Mouse (Mus musculus): ENCODE data around the gene Slc25a13. TPM values are rescaled to one million over a fixed set of nuclear protein-coding genes. Genes with fewer than 3 reads are reported as not detected.

Gene Slc25a13
- polyA plus RNA-seq, 1 experiment from 2014 or later: 55.2 TPM

DNA sequence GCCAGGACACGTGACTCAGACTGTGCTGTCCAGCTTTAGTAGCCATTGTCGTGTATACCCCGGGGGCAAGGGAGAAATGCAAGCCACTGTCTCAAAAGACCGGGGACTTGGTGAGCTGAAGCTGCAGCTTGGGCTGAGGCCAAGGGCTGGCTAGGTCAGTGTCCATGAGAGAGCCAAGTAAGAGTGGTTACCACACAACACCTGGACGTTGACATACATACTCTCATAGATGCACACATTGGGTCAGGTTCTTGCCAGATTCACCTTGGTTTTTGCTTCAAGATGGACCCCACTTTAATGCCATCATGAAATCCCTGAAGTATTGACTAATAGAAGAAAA, 283 bp upstream of the Slc25a13 start:
- Histone ChIP-seq H3K27ac (replicated peaks) (peak overlapping the region; percentile 95), H3K27me3 (replicated peaks; ENCODE audit: low read depth, poor library complexity, severe bottlenecking) (no peaks in the 10 kb centered on the region)
- WGBS: 10% methylated on average over 5 of the region's 5 CpGs

DNA sequence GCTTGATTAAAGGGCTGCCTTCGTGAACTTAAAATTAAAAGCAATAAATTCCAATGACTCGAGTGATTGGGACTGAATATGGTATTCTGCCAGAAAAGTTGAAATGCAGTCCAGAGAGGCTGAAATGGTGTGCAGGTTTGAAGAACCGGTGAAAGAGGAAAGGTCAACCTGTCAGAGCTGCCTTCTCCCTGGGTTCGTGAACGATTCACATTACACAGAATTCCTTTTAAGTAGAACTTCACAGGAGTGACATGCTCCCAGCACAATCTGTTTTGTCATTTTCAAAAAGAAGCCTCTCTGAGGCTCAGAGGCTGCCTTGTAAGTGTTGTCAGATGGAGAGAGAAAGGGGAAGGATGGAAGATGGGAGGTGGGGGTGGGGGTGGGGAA, 860 bp downstream of the Slc25a13 start:
- Histone ChIP-seq H3K27ac (replicated peaks) (peak overlapping the region; percentile 95), H3K4me1 (peaks cover 36% of the 10 kb centered on the region), H3K27me3 (replicated peaks; ENCODE audit: low read depth, poor library complexity, severe bottlenecking) (no peaks in the 10 kb centered on the region), H3K4me3 (peak overlapping the region; percentile 85), H3K9me3 (no peaks in the 10 kb centered on the region), H3K36me3 (replicated peaks) (0 out of 2 replicates have a peak, but pooled peaks cover 5% of the 10 kb centered on the region)
- DNase-seq (ENCODE audit: low spot score): no peak
- 36% methylated on average over 5 of the region's 5 CpGs for WGBS

More for the DNA sequence above, 283 bp upstream of the Slc25a13 start:
- Histone ChIP-seq H3K9me3 (no peaks in the 10 kb centered on the region), H3K36me3 (replicated peaks) (no peaks in the 10 kb centered on the region), H3K4me1 (peaks cover 26% of the 10 kb centered on the region), H3K4me3 (peak overlapping the region; percentile 85)
- no peak for DNase-seq (ENCODE audit: low spot score)

DNA sequence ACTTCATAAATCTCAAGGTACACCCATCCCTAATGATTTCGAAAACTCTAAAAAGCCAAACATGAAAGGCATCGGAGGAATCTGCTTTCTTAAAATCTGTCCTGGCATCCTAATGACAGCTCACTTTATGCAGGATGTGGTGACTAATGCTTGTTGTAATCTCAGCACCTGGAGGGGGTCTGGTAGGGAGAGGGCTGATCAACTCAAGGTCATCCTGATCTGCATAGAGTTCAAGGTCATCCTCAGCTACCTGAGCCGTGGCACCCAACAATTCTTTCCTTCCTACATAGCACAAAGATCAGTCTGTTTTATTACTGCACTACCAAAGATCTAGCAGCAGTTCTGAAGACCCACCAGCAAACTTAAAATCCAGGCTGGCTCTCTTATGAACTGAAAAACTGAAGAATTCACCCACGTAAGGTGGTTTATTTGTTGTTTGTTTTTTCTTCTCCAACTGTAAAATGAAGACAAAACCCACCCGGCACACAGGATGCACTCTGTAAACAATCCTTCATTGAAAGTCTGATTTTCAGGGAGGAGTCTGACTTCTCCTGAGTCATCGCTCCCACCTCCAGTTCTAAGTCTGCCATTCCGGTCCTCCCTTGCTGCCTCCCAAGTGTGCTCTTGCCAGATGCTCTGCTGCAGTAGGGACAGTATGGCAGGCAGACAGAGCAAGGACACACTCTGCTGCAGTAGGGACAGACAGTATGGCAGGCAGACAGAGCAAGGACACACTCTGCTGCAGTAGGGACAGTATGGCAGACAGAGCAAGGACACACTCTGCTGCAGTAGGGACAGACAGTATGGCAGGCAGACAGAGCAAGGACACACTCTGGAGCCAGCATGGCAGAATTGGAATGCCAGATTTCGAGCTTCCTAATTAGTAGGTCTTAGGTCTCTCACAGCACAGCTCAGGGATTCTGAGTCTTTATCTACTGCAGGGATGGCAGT, 4.3 kb downstream of the Slc25a13 start:
- Histone ChIP-seq H3K4me1 (peaks cover 45% of the 10 kb centered on the region), H3K27ac (replicated peaks) (no peak overlapping the region), H3K4me3 (no peak overlapping the region), H3K9me3 (no peaks in the 10 kb centered on the region), H3K36me3 (replicated peaks) (peaks cover 12% of the 10 kb centered on the region; the same call in 1 of the 2 replicates), H3K27me3 (replicated peaks; ENCODE audit: low read depth, poor library complexity, severe bottlenecking) (no peaks in the 10 kb centered on the region)
- 84% methylated on average over 8 of the region's 8 CpGs for WGBS
- no peak for DNase-seq (ENCODE audit: low spot score)

DNA sequence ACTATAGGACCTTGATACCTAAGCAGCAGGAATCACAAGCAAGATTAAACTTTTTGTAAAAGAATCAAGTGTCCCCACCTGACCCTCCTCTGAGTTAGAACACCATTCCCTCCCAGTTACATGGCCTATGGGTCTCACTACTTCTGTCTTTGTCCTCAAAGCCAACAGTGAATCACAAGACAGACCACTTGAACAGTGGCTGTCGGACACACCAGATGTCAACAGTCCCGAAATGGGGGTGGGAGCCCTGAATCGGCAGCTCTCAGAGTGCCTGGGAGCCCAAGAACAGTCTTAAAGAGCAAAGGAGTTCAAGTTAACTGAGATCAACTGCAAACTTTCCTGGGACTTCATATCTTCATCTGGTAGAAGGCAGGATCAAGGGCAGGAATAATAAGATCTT, 5.0 kb downstream of the Slc25a13 start:
- Histone ChIP-seq H3K4me3 (no peak overlapping the region), H3K27ac (replicated peaks) (no peak overlapping the region), H3K27me3 (replicated peaks; ENCODE audit: low read depth, poor library complexity, severe bottlenecking) (no peaks in the 10 kb centered on the region), H3K36me3 (replicated peaks) (peaks cover 19% of the 10 kb centered on the region), H3K4me1 (peaks cover 40% of the 10 kb centered on the region), H3K9me3 (no peaks in the 10 kb centered on the region)
- no peak for DNase-seq (ENCODE audit: low spot score)
- WGBS: 88% methylated on average over 3 of the region's 3 CpGs

DNA sequence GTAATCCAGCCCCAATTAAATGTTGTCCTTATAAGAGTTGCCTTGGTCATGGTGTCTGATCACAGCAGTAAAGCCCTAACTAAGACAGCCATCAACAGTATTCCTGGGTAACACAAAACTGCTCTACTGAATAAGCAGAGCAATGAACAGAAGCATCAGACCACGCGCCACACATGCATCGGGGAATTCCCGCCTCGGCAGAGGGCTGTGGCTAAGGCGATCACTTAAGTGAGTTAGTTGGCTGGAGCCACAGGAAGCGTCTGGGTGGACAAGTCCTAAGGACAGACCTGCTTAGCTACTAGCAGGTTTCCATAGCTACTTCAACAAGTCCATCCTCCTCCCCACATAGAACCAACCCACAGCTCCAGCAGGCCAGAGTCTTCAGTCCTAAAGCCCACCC, 6.3 kb downstream of the Slc25a13 start:
- Histone ChIP-seq H3K9me3 (no peaks in the 10 kb centered on the region), H3K36me3 (replicated peaks) (peaks cover 20% of the 10 kb centered on the region), H3K27me3 (replicated peaks; ENCODE audit: low read depth, poor library complexity, severe bottlenecking) (no peaks in the 10 kb centered on the region), H3K4me1 (peaks cover 29% of the 10 kb centered on the region), H3K4me3 (no peak overlapping the region), H3K27ac (replicated peaks) (no peak overlapping the region)
- 94% methylated on average over 7 of the region's 7 CpGs for WGBS
- no peak for DNase-seq (ENCODE audit: low spot score)

DNA sequence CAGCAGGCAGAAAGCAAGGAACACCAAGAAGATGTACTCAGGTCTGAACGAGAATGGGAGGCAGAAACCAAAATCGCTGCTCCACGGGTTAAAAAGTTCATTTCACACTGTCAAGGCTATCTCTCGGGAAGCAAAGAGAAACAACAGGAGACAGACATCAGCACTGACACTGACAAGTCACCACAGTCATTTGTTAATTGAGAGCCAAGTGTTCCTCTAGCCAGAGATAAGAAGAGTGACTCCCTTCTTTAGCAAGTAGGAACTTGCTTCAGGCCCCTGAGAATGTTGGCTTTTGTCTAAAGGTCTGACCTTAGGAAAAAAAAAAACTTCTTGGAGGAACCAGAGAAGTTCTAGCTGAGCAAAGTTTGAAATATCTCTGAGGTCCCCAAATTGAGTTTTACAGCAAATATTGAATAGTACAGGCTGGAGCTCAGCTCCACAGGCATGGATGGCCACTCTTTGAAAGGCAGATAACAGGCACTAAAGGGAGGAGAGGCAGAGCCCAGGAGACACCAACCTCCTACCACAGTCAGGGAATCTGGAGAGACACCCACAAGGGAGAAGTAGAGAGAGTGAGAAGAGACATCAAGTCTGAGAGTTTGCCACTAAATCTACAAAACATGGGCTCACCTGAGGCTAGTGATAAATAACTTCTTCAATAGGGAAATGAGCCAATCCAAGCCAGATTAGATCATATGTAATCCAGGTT, 8.5 kb downstream of the Slc25a13 start:
- 58% methylated on average over 4 of the region's 4 CpGs for WGBS
- no peaks in the 10 kb centered on the region for H3K27me3 ChIP-seq (replicated peaks; ENCODE audit: low read depth, poor library complexity, severe bottlenecking)
- peaks cover 25% of the 10 kb centered on the region for H3K4me1 ChIP-seq
- no peak overlapping the region for H3K27ac ChIP-seq (replicated peaks)
- H3K9me3 ChIP-seq: no peaks in the 10 kb centered on the region
- H3K4me3 ChIP-seq: no peak overlapping the region
- DNase-seq (ENCODE audit: low spot score): no peak
- H3K36me3 ChIP-seq (replicated peaks): peaks cover 20% of the 10 kb centered on the region

DNA sequence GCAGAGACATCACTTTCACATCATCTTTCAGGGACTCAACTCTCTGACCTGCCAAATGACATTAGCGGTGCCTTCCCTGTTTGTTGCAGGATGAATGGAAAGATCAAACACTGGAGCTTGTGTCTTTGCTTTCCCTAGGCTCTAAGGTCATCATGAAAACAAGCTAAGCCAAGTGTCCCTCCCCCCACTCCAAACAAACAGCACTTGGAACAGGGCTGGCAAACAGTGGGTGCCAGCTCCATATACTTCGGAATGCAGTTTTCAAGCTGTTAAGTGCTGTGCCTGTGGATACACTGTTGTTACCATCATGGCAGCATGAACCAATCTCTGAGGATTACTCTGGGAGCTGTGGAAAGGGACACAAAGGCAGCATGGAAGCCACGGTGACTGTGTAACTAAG, 9.1 kb downstream of the Slc25a13 start:
- Histone ChIP-seq H3K9me3 (no peaks in the 10 kb centered on the region), H3K4me1 (peaks cover 21% of the 10 kb centered on the region), H3K36me3 (replicated peaks) (peaks cover 20% of the 10 kb centered on the region), H3K27me3 (replicated peaks; ENCODE audit: low read depth, poor library complexity, severe bottlenecking) (no peaks in the 10 kb centered on the region), H3K27ac (replicated peaks) (no peak overlapping the region), H3K4me3 (no peak overlapping the region)
- 79% methylated on average over 3 of the region's 3 CpGs for WGBS
- DNase-seq (ENCODE audit: low spot score): no peak

DNA sequence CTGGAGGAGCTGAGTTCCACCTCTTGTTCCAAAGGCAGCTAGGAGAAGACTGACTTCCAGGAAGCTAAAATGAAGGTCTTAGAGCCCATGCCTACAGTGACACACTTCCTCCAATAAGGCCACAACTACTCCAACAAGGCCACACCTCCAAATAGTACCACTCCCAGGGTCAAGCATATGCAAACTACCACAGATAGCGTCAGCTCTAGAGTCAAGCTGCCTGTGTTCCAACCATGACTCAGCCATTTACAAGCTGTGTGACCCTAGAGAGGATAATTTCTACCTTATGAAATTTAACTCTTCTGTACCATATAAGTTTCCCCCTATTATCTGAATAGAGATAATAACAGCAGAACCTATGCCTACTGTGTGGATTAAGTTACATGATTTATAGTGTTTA, 9.6 kb downstream of the Slc25a13 start:
- 76% methylated on average over 1 of the region's 1 CpGs for WGBS
- no peak for DNase-seq (ENCODE audit: low spot score)
- Histone ChIP-seq H3K4me1 (peaks cover 23% of the 10 kb centered on the region), H3K27me3 (replicated peaks; ENCODE audit: low read depth, poor library complexity, severe bottlenecking) (no peaks in the 10 kb centered on the region), H3K4me3 (no peak overlapping the region), H3K36me3 (replicated peaks) (peaks cover 20% of the 10 kb centered on the region), H3K9me3 (no peaks in the 10 kb centered on the region), H3K27ac (replicated peaks) (no peak overlapping the region)

DNA sequence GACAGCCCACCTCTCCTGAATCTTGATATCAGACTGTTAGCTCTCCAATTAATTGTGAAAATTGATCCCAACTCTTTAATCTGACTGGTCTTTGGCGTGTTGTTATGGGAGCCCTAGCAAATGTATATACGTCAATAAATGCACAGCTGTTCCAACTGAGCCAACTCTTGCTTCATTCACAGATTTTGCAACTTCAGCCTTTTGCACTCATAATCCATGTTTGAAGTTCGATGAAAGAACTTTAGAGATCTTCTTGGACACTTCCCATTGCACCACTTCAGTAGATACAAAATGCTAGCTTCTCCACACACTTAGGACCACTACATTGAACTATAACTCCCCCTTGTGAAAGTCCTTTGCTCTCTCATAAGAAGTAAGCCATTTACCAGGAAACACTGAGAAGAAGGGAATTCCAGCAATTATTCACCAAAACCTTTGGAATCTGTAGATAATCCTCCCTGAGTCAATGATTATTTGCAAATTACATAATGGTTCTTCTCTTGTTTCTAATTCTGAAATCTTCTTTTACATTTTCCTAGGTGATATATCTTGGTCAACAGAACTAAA, 11.3 kb downstream of the Slc25a13 start:
- H3K4me3 ChIP-seq: no peak overlapping the region
- H3K27me3 ChIP-seq (replicated peaks; ENCODE audit: low read depth, poor library complexity, severe bottlenecking): no peaks in the 10 kb centered on the region
- H3K27ac ChIP-seq (replicated peaks): no peak overlapping the region
- no peak for DNase-seq (ENCODE audit: low spot score)
- peaks cover 23% of the 10 kb centered on the region for H3K36me3 ChIP-seq (replicated peaks)
- no peaks in the 10 kb centered on the region for H3K9me3 ChIP-seq
- 0 out of 2 replicates have a peak, but pooled peaks cover 9% of the 10 kb centered on the region for H3K4me1 ChIP-seq
- WGBS: 92% methylated on average over 3 of the region's 3 CpGs

DNA sequence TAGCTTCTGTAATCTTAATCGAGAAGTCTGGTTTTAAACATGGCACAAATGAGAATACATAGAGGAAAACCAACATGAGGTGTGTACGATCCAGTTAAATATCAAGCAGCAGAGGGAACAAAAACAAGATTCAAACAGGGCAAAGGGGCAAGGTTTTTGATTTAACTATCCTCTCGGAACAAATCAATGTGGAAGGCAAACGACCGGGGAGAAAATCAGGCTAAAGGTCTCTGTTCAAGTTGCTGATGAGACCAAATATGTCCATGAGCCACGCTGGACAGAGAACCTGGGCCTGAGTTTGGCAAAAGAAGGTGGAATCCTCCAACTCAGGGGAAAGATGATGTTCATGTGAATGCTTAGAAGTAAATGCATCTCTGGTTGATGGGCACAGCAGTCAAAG, 14.5 kb downstream of the Slc25a13 start:
- Histone ChIP-seq H3K27ac (replicated peaks) (no peak overlapping the region), H3K36me3 (replicated peaks) (peaks cover 31% of the 10 kb centered on the region), H3K9me3 (no peaks in the 10 kb centered on the region), H3K4me1 (0 out of 2 replicates have a peak, but pooled peaks cover 4% of the 10 kb centered on the region), H3K4me3 (no peak overlapping the region), H3K27me3 (replicated peaks; ENCODE audit: low read depth, poor library complexity, severe bottlenecking) (no peaks in the 10 kb centered on the region)
- WGBS: 92% methylated on average over 6 of the region's 6 CpGs
- no peak for DNase-seq (ENCODE audit: low spot score)

DNA sequence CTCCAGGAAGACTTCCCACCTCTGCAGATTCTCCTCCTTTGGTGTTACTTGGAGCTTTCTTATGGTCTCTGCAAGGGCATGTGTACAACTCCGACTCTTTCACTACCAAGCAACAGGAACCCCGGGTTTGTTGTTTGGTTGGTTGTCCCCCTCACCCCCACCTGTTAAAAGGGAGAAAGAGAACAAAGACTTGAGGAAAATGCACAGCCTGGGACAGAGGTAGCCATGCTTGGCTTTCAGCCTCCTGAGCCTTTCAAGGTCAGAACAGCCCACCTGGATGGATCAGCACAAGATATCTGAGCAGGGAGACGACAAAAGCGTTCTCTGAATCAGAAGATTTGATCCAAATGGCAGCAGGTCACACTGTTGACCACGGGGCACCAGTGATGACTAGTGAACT, 15.0 kb downstream of the Slc25a13 start:
- H3K27me3 ChIP-seq (replicated peaks; ENCODE audit: low read depth, poor library complexity, severe bottlenecking): no peaks in the 10 kb centered on the region
- H3K4me1 ChIP-seq: 0 out of 2 replicates have a peak, but pooled peaks cover 4% of the 10 kb centered on the region
- WGBS: 81% methylated on average over 5 of the region's 5 CpGs
- no peaks in the 10 kb centered on the region for H3K9me3 ChIP-seq
- H3K4me3 ChIP-seq: no peak overlapping the region
- peaks cover 26% of the 10 kb centered on the region for H3K36me3 ChIP-seq (replicated peaks)
- no peak overlapping the region for H3K27ac ChIP-seq (replicated peaks)
- DNase-seq (ENCODE audit: low spot score): no peak

DNA sequence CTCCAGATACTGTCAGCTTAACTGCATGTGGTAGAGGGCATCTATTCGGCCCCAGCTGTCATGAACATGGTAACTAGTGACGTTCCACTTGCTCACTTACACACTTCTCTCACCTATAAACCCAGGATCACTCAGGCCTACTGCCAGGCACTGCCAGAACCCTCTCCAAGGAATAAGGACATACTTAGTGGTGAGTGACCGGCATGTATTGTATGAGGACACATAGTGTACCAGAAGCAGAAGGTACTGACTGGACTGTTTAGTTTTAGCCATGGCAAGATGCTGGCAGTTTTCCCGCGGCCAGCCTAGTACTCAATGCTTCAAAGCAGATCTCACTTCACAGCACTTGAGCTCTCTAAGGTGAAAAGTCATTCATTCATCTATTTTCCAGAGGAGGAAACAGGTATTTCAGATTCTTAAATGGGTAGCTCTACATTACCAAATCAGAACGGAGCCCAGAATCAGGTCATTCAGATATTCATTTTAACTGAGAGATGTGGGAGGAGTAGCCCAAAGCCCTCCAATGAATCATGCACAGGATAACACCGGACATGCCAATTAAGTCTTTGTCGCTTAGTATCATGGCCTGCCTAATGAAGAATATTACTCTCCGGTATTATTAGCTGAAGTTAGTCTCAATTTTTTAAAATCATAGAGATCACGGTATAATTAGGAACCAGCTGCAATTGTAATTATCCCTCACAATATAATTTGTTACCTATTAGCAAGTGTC, 17.7 kb downstream of the Slc25a13 start:
- Histone ChIP-seq H3K36me3 (replicated peaks) (peaks cover 40% of the 10 kb centered on the region), H3K27ac (replicated peaks) (no peak overlapping the region), H3K27me3 (replicated peaks; ENCODE audit: low read depth, poor library complexity, severe bottlenecking) (no peaks in the 10 kb centered on the region), H3K4me1 (0 out of 2 replicates have a peak, but pooled peaks cover 4% of the 10 kb centered on the region), H3K9me3 (no peaks in the 10 kb centered on the region), H3K4me3 (no peak overlapping the region)
- no peak for DNase-seq (ENCODE audit: low spot score)
- WGBS: 91% methylated on average over 10 of the region's 10 CpGs
